Mouse (Mus musculus): Measurements from ENCODE around the gene Sde2.

GRCm38 (mm10) chr1:180838014-180838413 lies 12.9 kb upstream of the Sde2 start:
- TF ChIP-seq EP300 (optimal IDR thresholded peaks at IDR 0.05) (no peak), CTCF (IDR thresholded peaks at IDR 0.05; ENCODE audit: low read depth) (no peak)
